Mouse (Mus musculus) heart, postnatal 0 days (tissue): ENCODE measurements around the gene Gatb. TPM values are rescaled to one million over a fixed set of nuclear protein-coding genes. Genes with fewer than 3 reads are reported as not detected.
A peak's percentile ranks its signal among the peaks of the same experiment; 100 is the strongest.

Experiments used
- ATAC-seq: fragments of 200-750 bp; cut with Nextera tagmentation; 2 replicates; pipeline ENCODE4 v1.8.0; 2017; ENCODE audit warnings: low read depth, moderate number of reproducible peaks, moderate library complexity; ENCODE audit not compliant: insufficient read depth
- DNase-seq: peaks from one replicate; pipeline ENCODE4 v3.0.0-alpha.2; 2016; ENCODE audit warnings: low spot score
- H3K27ac ChIP-seq: fragments of 300-500 bp; sonication (generic); 2 replicates; pipeline ENCODE4 v1.5.1; 2014; ENCODE audit warnings: low read depth, mild to moderate bottlenecking
- H3K27me3 ChIP-seq: fragments of 300-500 bp; sonication (generic); 2 replicates; pipeline ENCODE4 v1.6.1; 2014; ENCODE audit warnings: low read length, mixed read lengths; ENCODE audit not compliant: control insufficient read depth, insufficient read depth
- H3K36me3 ChIP-seq: fragments of 300-500 bp; sonication (generic); replicated peaks from 2 replicates; pipeline ENCODE4 v1.6.1; 2014; ENCODE audit warnings: low read length, mixed read lengths; ENCODE audit not compliant: control insufficient read depth, insufficient read depth
- H3K4me1 ChIP-seq: fragments of 300-500 bp; sonication (generic); 2 replicates; pipeline ENCODE4 v1.6.1; 2014; ENCODE audit warnings: antibody characterized with exemption; ENCODE audit not compliant: control insufficient read depth, insufficient read depth
- H3K4me2 ChIP-seq: fragments of 300-500 bp; sonication (generic); 2 replicates; pipeline ENCODE4 v1.6.1; 2014; ENCODE audit warnings: low read depth, mild to moderate bottlenecking, low read length, moderate library complexity
- H3K4me3 ChIP-seq: fragments of 300-500 bp; sonication (generic); 2 replicates; pipeline ENCODE4 v1.5.1; 2014; ENCODE audit warnings: low read depth, low read length
- H3K9ac ChIP-seq: fragments of 300-500 bp; sonication (generic); replicated peaks from 2 replicates; pipeline ENCODE4 v1.6.1; 2014; ENCODE audit warnings: low read depth, low read length, mixed read lengths
- H3K9me3 ChIP-seq: fragments of 300-500 bp; sonication (generic); replicated peaks from 2 replicates; pipeline ENCODE4 v1.6.1; 2016; ENCODE audit warnings: low read length; ENCODE audit not compliant: control insufficient read depth
- CTCF ChIP-seq: IDR thresholded peaks from 2 replicates; pipeline ENCODE4 v1.5.1; 2016; ENCODE audit warnings: antibody characterized with exemption, control low read depth, low read depth
- EP300 ChIP-seq: IDR thresholded peaks from 2 replicates; pipeline ENCODE4 v1.6.1; 2016; ENCODE audit warnings: antibody characterized with exemption, low read depth
- WGBS: fragments of 180-500 bp; shearing (Covaris S2); extraction: QIAGEN DNeasy Blood & Tissue Kit; methylation state at CpG from one replicate; pipeline ENCODE4 v1.1.7; 2014; 5-methylcytosine and 5-hydroxymethylcytosine counted together
- polyA plus RNA-seq: library from polyadenylated mRNA; unstranded; fragments of >200 nt; fragmentation: Nextera tagmentation; extraction: Ambion mirVana; gene quantifications from 2 replicates; pipeline ENCODE4 v1.2.1, GENCODE M21; 2015
- total RNA-seq: library from RNA; depleted of rRNA; stranded (reverse); fragments of >200 nt; gene quantifications from 2 replicates; pipeline ENCODE4 v1.2.3, GENCODE M21; 2014; ENCODE audit warnings: low replicate concordance

The Gatb gene
- total and polyA plus RNA-seq, 2 experiments from 2014 or later = 27.9 to 40.3 TPM

- no peak overlapping the region; the same call in 1 of the 2 replicates for H3K9ac ChIP-seq
- no peak overlapping the region for H3K4me2 ChIP-seq
- no peaks in the 10 kb centered on the region for H3K9me3 ChIP-seq
- H3K27me3 ChIP-seq = no peaks in the 10 kb centered on the region
- ATAC-seq (peak; percentile 47; the same call in 1 of the 2 replicates), DNase-seq (peak; percentile 60)
- H3K36me3 ChIP-seq = no peaks in the 10 kb centered on the region
- no peak for TF ChIP-seq CTCF
- no peak for TF ChIP-seq EP300
- WGBS = 6% methylated on average over 2 of the region's 2 CpGs
- peak overlapping the region; percentile 84 for H3K27ac ChIP-seq
- no peak overlapping the region for H3K4me3 ChIP-seq
- peaks cover 34% of the 10 kb centered on the region for H3K4me1 ChIP-seq
Measured at GRCm38 (mm10) chr3:85588701-85589100, 14.8 kb downstream of the Gatb start.

DNA sequence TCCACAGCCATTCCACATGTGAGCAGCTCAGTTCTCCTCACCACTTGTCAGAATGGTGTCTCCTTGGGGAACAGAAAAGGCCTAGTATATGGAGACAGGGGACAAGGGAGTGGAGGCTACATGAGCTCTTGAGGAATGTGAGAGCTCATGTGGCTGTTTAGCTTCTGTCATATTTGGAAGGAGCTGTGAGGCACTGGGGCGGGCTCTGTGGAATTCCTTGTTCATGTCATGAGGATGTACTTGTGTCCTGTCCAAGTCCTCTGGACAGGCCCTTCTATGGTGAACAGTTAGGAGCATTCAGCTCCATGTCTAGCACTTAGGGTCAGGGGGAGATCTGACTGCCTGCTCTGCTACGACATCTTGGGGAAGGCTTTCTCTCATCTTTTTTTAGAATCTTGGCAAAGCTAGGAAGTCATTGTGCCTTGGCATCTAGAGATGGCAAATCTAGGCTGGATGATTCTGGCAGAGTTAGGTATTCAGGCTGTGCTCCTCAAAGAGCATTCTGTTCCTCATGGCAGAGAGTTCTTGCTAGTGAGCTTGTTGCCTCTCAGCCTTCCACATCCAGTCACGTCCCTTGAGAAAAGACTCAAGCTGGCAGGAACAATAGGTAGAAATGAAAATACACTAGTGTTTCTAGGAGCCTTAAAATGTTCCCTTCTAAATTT, 16.3 kb downstream of the Gatb start:
- Histone ChIP-seq H3K9me3 (no peaks in the 10 kb centered on the region), H3K27me3 (no peaks in the 10 kb centered on the region), H3K36me3 (no peaks in the 10 kb centered on the region), H3K9ac (no peak overlapping the region), H3K4me1 (peaks cover 36% of the 10 kb centered on the region), H3K4me3 (no peak overlapping the region), H3K27ac (peak overlapping the region; percentile 84), H3K4me2 (no peak overlapping the region)
- ATAC-seq = peak; percentile 85
- DNase-seq = peak; percentile 65
- no peak for TF ChIP-seq CTCF
- no peak; the same call in 1 of the 2 replicates for TF ChIP-seq EP300
- 34% methylated on average over 3 of the region's 3 CpGs for WGBS

DNA sequence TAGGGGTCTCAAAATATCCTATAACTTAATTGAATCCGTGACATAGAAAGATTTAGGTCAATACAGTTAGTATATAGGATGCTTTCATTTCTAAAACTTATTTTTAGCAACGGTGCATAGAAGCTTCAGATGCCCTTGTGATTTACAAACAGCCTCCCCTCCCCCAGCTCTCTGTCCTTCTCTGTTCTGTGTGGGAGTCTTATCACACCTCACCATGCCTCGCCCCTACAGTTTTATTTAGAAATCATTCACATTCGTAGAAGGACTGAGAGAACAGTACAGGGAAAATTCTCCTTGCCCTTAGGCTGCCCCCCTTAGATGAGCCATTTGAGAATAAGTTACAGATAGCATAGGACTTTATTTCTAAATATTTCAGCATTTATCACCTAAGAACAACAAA, 18.1 kb downstream of the Gatb start:
- TF ChIP-seq EP300 = no peak
- no peak for TF ChIP-seq CTCF
- Histone ChIP-seq H3K9ac (no peak overlapping the region), H3K4me2 (0 out of 2 replicates have a peak overlapping the region, but pooled peaks have one; percentile 16), H3K27me3 (no peaks in the 10 kb centered on the region), H3K27ac (peak overlapping the region; percentile 77), H3K9me3 (no peaks in the 10 kb centered on the region), H3K4me3 (no peak overlapping the region), H3K4me1 (peaks cover 36% of the 10 kb centered on the region), H3K36me3 (no peaks in the 10 kb centered on the region)
- peak; percentile 24; the same call in 1 of the 2 replicates for ATAC-seq
- 27% methylated on average over 4 of the region's 4 CpGs for WGBS
- peak; percentile 54 for DNase-seq

GRCm38 (mm10) chr3:85592640-85593252, 18.8 kb downstream of the Gatb start:
- Histone ChIP-seq H3K4me1 (peaks cover 36% of the 10 kb centered on the region), H3K4me2 (no peak overlapping the region), H3K9me3 (no peaks in the 10 kb centered on the region), H3K27me3 (no peaks in the 10 kb centered on the region), H3K36me3 (no peaks in the 10 kb centered on the region), H3K27ac (peak overlapping the region; percentile 77), H3K4me3 (no peak overlapping the region), H3K9ac (no peak overlapping the region)
- DNase-seq (no peak), ATAC-seq (no peak)
- TF ChIP-seq EP300 = no peak
- no peak for TF ChIP-seq CTCF
- WGBS = 70% methylated on average over 5 of the region's 5 CpGs

DNA sequence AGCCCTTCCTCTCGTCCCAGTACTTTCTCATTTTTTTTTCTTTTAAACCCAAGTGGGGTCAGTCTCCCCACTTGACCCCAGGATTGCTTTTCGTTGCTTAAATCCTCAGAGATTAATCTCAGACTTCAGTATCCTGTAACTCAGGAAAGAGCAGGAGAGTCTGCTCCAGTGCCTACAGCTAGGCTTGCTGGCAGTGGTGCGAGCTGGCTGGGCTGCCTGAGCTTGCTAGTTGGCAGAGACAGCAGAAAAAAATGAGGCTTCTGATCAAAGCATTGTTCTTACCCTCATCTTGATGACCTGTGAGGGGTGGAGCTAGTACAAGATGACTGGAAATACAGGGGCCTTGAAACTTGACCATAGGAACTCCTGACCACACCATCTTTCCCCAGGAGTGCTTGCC, 20.5 kb downstream of the Gatb start:
- no peaks in the 10 kb centered on the region for H3K27me3 ChIP-seq
- 67% methylated on average over 3 of the region's 3 CpGs for WGBS
- no peak overlapping the region for H3K4me3 ChIP-seq
- ATAC-seq = no peak
- no peak overlapping the region for H3K27ac ChIP-seq
- no peak for TF ChIP-seq EP300
- no peak for TF ChIP-seq CTCF
- no peak overlapping the region for H3K4me2 ChIP-seq
- H3K4me1 ChIP-seq = peaks cover 24% of the 10 kb centered on the region
- no peak overlapping the region for H3K9ac ChIP-seq
- no peaks in the 10 kb centered on the region for H3K9me3 ChIP-seq
- no peak for DNase-seq
- no peaks in the 10 kb centered on the region for H3K36me3 ChIP-seq

GRCm38 (mm10) chr3:85599526-85599925, 25.6 kb downstream of the Gatb start:
- TF ChIP-seq EP300 (no peak), CTCF (no peak)
- H3K9ac ChIP-seq = no peak overlapping the region
- no peaks in the 10 kb centered on the region for H3K36me3 ChIP-seq
- no peaks in the 10 kb centered on the region for H3K9me3 ChIP-seq
- no peak overlapping the region for H3K4me2 ChIP-seq
- H3K27me3 ChIP-seq = no peaks in the 10 kb centered on the region
- H3K27ac ChIP-seq = no peak overlapping the region
- H3K4me1 ChIP-seq = peaks cover 17% of the 10 kb centered on the region
- H3K4me3 ChIP-seq = no peak overlapping the region
- no peak for DNase-seq
- WGBS = 88% methylated on average over 3 of the region's 3 CpGs
- ATAC-seq = no peak
